Mouse (Mus musculus): Measurements from ENCODE around the gene Flt4.

- no peak for TF ChIP-seq CTCF (IDR thresholded peaks at IDR 0.05; ENCODE audit: low read depth, low read length)
- TF ChIP-seq POLR2A (IDR thresholded peaks at IDR 0.05; ENCODE audit: insufficient read depth, low read length) = no peak
- no peak for TF ChIP-seq EP300 (IDR thresholded peaks at IDR 0.05; ENCODE audit: insufficient read depth, low read depth, low read length)
Observed at GRCm38 (mm10) chr11:49663310-49663709, 54.2 kb downstream of the Flt4 start, which contains the start of gene Scgb3a1.

All from ES-Bruce4 (cell line).